Mouse (Mus musculus) bone marrow macrophage, adult 2 months (primary cell): ENCODE measurements around the gene Dusp27.

Experiments used
- CTCF ChIP-seq: IDR thresholded peaks from 2 replicates; pipeline ENCODE4 v1.5.1; 2012; ENCODE audit warnings: low read depth, mild to moderate bottlenecking, low read length, moderate library complexity
- POLR2A ChIP-seq: IDR thresholded peaks from 2 replicates; pipeline ENCODE4 v1.6.1; 2012; ENCODE audit warnings: mild to moderate bottlenecking, low read depth, low read length, borderline replicate concordance

GRCm38 (mm10) chr1:166147657-166148056 is 19.9 kb upstream of the Dusp27 start:
- TF ChIP-seq POLR2A (no peak), CTCF (no peak)
